11 mouse cellular contexts compared by ENCODE assay signal in the genomic region with DNA sequence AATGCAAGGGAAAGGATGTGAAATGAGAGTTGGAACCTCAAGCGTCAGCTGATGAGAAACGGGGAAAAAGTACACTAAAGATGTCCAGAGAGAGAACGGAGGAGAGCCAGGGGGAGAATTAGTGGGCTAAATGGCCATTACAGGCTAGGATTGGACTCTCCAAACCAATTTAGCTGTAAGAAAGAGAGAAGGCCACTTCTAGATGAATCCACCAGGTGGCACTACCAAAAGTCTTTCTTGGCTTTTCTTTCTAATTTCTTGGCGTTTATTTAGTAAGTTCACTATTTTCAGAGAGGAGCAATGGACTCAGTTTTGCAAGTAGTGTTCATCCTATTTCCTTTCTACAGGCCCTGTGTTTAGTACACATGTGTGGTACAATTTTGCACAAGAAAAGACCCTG.
DNase-seq lines count a peak whose midpoint lies in the region; ATAC-seq and TF ChIP-seq lines count a peak whose summit lies in the region.
"Had no signal": no experiment of that assay in that cellular context is flagged by ENCODE, and none has a peak within 500 bp of the region (broad histone marks: within the 10 kb centered on the region; RNA-seq: fewer than 3 reads in every experiment).

No protein-coding gene starts in this region.

- DNase-seq in heart, postnatal 10 days: peak; percentile 12 to 33
- DNase-seq in heart, postnatal 36 days: no peak
- peak; percentile 27 for DNase-seq in liver, adult 2 months (ENCODE audit: extremely low read depth, low read depth, low spot score)
- peak; percentile 41 for DNase-seq in brain, embryonic 14.5 days (ENCODE audit: low read depth)
- no peak for DNase-seq in spleen, postnatal 14 days (ENCODE audit: low spot score in 2 of 2)
- no peak for DNase-seq in spleen, adult 12 weeks (ENCODE audit: low spot score)
- DNase-seq: layer of hippocampus, postnatal 36 days had no signal

- no peak overlapping the region for H3K27ac ChIP-seq in liver, adult 2 months (replicated peaks; ENCODE audit: insufficient read depth, low read depth, low read length)
- no peak overlapping the region for H3K27ac ChIP-seq in liver, embryonic 12.5 days
- H3K27ac ChIP-seq: embryonic facial prominence, embryonic 12.5 days; hindbrain, embryonic 15.5 days had no signal

- H3K36me3 ChIP-seq in liver, adult 2 months (ENCODE audit: control insufficient read depth, insufficient read depth, low read length): no peaks in the 10 kb centered on the region
- H3K36me3 ChIP-seq in liver, embryonic 12.5 days: no peaks in the 10 kb centered on the region
- H3K36me3 ChIP-seq: embryonic facial prominence, embryonic 12.5 days; hindbrain, embryonic 15.5 days had no signal

- no peaks in the 10 kb centered on the region for H3K9me3 ChIP-seq in liver, embryonic 12.5 days (replicated peaks)
- H3K9me3 ChIP-seq: embryonic facial prominence, embryonic 12.5 days; hindbrain, embryonic 15.5 days had no signal

- H3K4me3 ChIP-seq in liver, adult 2 months (ENCODE audit: insufficient read depth, low read depth, low read length): no peak overlapping the region
- no peak overlapping the region for H3K4me3 ChIP-seq in liver, embryonic 12.5 days
- H3K4me3 ChIP-seq: embryonic facial prominence, embryonic 12.5 days; hindbrain, embryonic 15.5 days had no signal

- WGBS in liver, adult 2 months: 67% methylated on average over 4 of the region's 4 CpGs
- 44% methylated on average over 4 of the region's 4 CpGs for WGBS in liver, embryonic 12.5 days (ENCODE audit: insufficient replicate concordance)

- no peak for TF ChIP-seq POLR2A in liver, adult 2 months (IDR thresholded peaks at IDR 0.05; ENCODE audit: extremely low read depth, insufficient read depth, low read length)
- TF ChIP-seq POLR2A in brain, embryonic 14.5 days (IDR thresholded peaks at IDR 0.05; ENCODE audit: borderline replicate concordance, extremely low read depth, insufficient read depth, insufficient read length, poor library complexity, severe bottlenecking): no peak

- no peak for ATAC-seq in liver, embryonic 12.5 days
- ATAC-seq in megakaryocyte progenitor cell, adult 5-6 weeks (replicated peaks; ENCODE audit: poor library complexity): peak; percentile 44; the same call in 1 of the 2 replicates

- H3K27me3 ChIP-seq in liver, adult 2 months (ENCODE audit: control insufficient read depth, insufficient read depth, low read length): no peaks in the 10 kb centered on the region
- H3K27me3 ChIP-seq in liver, embryonic 12.5 days (replicated peaks): no peaks in the 10 kb centered on the region
- H3K27me3 ChIP-seq: embryonic facial prominence, embryonic 12.5 days; hindbrain, embryonic 15.5 days had no signal

- H3K79me2 ChIP-seq in liver, adult 2 months (ENCODE audit: control insufficient read depth, insufficient read depth, low read length): no peaks in the 10 kb centered on the region

- no peak overlapping the region for H3K9ac ChIP-seq in liver, adult 2 months (ENCODE audit: low read depth, low read length)
- no peak overlapping the region for H3K9ac ChIP-seq in liver, embryonic 12.5 days
- H3K9ac ChIP-seq: embryonic facial prominence, embryonic 12.5 days; hindbrain, embryonic 15.5 days had no signal

- no peak overlapping the region for H3K4me2 ChIP-seq in liver, embryonic 12.5 days
- H3K4me2 ChIP-seq: embryonic facial prominence, embryonic 12.5 days; hindbrain, embryonic 15.5 days had no signal

- peak; percentile 22; the same call in 1 of the 2 replicates for TF ChIP-seq CTCF in liver, adult 2 months (IDR thresholded peaks at IDR 0.05; ENCODE audit: low read depth, low read length)
- peak; percentile 21; the same call in 1 of the 2 replicates for TF ChIP-seq CTCF in brain, embryonic 14.5 days (IDR thresholded peaks at IDR 0.05; ENCODE audit: borderline replicate concordance, extremely low read depth, insufficient read depth, insufficient read length)

- H3K4me1 ChIP-seq in liver, adult 2 months (ENCODE audit: control insufficient read depth, insufficient read depth, low read length): no peaks in the 10 kb centered on the region
- H3K4me1 ChIP-seq in liver, embryonic 12.5 days: no peaks in the 10 kb centered on the region
- H3K4me1 ChIP-seq: embryonic facial prominence, embryonic 12.5 days; hindbrain, embryonic 15.5 days had no signal

- intact Hi-C loops in heart, postnatal 10 days (cut with DNase I): loop anchor here (2.0 kb wide), 4 partner anchors 49 to 179 kb away; no protein-coding TSS in a partner anchor
- intact Hi-C loops in heart, postnatal 36 days (cut with DNase I): loop anchor here (1.0 kb wide), 2 partner anchors 72 to 172 kb away; no protein-coding TSS in a partner anchor

Comparison
In these comparisons a context has a peak if more than half of its experiments do, and no peak if none do; other contexts are left out.
1. DNase-seq: peak in heart, postnatal 10 days (2 of 2), liver, adult 2 months (single experiment) and brain, embryonic 14.5 days (single experiment); none in heart, postnatal 36 days (0 of 2), spleen, postnatal 14 days (0 of 2) and spleen, adult 12 weeks (single experiment).